Mouse (Mus musculus): Measurements from ENCODE around the gene Dcun1d1.

GRCm38 (mm10) chr3:35925852-35926251, 11.4 kb downstream of the Dcun1d1 start:
- TF ChIP-seq CTCF (IDR thresholded peaks at IDR 0.05; ENCODE audit: low read depth) (no peak), EP300 (IDR thresholded peaks at IDR 0.05; ENCODE audit: low read depth) (no peak)
